Mouse (Mus musculus) left cerebral cortex, postnatal 4 days (tissue): ENCODE data around the gene Fcrl5. TPM values are rescaled to one million over a fixed set of nuclear protein-coding genes. Genes with fewer than 3 reads are reported as not detected.
"Not testable (repeated sequence)": the region's sequence is repeated elsewhere in the genome, so short reads cannot be mapped to it uniquely, and the experiment has no call there.

ENCODE experiments used
- DNase-seq: peaks from one replicate; pipeline ENCODE4 v3.0.0-alpha.2; 2022
- intact Hi-C: fragments of 180-260 bp; cut with DNase I; formaldehyde crosslinking; loops from one replicate; pipeline ENCODE4 v1.15.1; 2025
- total RNA-seq, 2 experiments: library from RNA; stranded (reverse); gene quantifications; 2 replicates each; pipeline ENCODE4 v1.2.3; 2021

Gene Fcrl5
- not detected for total RNA-seq

DNA sequence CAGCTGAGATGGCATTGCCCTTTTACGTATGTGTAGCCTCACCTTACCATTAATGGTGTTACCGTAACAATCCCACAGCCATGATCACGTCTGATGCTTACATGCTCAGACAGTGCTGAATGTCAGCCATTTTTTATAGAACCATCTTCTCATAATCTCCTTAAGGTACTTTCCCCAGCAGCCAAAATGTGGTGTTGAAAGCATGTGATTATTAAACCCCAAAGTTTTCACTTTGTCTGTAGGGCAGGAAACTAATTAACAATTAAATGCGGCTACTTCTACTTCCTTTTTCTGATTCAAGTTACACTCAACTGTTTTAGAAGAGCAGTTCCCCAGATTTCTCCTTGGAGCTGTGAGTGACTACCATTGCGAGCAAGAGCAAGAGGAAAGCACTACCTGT is at the start of gene Fcrl5:
Gene Fcrl5 (plus strand): TSS at position 295 of the 400 bp plus-strand sequence.
- intact Hi-C loops = no loop called here
- DNase-seq = no peak

DNA sequence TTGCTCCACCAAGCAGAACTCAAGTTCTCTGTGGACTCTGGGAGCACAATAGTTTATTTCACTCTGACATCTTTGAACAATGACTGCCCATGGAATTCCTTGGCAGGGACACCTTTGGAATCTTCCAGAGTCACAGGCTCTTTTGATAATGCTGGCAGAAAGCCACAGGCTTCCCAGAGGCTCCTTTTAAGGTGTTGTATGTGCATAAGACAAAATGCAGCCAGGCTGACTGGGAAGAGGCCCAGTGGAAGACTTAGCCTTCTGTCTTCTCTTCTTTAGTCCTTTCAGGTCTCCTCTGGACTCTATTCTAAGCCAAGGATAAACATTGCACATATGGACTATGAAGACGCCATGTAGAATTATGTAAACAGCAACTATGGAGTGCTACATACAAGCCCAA is 44.6 kb upstream of the Fcrl5 start:
- no peak for DNase-seq
- intact Hi-C loops = no loop called here

DNA sequence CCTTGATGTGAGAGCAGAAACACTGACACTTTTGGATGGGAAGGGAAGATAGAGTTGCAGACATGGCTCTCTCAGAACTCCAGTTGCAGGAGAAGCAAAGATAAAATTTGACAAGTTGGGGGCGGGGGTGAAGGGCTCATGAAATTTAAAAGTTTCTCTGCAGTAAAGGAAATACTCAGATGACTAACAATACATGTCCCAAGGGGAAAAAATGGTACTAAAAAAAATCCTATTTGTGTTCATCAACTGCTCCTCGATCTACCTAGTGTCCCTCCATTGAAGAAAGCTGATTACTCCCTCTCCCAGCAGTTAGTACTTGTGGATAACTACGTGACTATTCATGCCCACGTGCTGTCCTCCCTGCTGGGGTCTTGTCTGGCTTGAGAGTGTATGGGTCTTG is 36.8 kb upstream of the Fcrl5 start:
- intact Hi-C loops = no loop called here
- no peak for DNase-seq

DNA sequence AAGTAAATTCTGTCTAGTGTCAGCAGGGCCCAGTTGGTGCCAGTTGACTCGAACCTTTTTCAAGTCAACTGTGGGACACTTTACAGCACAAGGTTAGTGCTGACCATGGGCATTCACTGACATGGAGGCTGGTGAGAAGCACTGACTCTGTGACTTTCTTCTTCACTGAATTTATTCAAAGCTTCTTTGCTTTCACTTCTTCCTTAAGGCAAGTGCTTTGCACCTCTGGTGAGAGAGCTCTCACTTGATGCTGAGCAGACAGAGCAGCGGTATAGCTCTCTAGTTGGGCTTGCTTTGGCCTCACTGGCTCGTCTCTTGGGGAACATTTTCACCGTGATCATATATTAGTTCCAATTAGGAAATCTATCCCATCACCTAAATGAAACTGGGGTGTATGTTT is 35.7 kb upstream of the Fcrl5 start:
- intact Hi-C loops = loop anchor here (5.0 kb wide), 1 partner anchor 73 kb away; no protein-coding TSS in a partner anchor
- no peak for DNase-seq

DNA sequence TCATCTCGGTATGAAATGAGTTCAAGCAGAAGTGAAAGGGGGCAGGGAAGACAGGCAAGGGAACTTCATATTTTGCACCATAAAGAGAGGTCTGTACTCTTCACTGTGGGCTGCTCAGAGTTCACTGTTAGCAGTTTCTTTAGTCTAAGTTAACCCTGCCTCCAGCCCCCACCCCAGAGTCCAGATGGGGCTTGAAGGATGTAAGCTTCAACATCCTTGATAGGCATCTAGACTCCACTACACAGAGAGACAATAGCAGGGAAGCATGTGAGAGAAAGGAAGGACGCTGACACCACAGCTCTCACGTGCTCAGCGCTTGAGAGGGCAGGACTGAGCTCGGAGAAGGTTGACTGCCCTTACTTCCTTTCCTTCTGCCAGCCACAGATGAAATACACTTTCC is 34.3 kb upstream of the Fcrl5 start:
- intact Hi-C loops = loop anchor here (5.0 kb wide), 1 partner anchor 74 kb away; no protein-coding TSS in a partner anchor

DNA sequence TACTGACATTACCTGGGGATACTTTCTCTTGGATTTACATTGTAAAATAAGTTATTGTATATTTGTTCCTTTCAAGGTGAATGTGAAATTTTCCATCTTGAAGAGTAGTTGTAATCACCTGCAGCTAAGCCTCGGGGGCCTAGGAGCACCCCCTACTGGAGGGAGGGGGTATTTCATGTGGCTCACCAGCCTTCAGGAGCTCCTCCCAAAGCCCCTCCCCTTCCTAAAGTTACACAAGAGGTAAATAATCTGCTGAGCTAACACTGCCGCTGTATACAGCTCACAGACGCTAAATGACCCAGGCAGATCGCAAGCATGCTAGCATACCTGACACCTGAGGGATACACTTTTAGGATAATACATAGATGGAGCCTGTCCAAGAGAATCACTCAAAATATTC is 27.4 kb upstream of the Fcrl5 start:
- intact Hi-C loops = no loop called here
- no peak for DNase-seq

More for the DNA sequence above, 34.3 kb upstream of the Fcrl5 start:
- no peak for DNase-seq

DNA sequence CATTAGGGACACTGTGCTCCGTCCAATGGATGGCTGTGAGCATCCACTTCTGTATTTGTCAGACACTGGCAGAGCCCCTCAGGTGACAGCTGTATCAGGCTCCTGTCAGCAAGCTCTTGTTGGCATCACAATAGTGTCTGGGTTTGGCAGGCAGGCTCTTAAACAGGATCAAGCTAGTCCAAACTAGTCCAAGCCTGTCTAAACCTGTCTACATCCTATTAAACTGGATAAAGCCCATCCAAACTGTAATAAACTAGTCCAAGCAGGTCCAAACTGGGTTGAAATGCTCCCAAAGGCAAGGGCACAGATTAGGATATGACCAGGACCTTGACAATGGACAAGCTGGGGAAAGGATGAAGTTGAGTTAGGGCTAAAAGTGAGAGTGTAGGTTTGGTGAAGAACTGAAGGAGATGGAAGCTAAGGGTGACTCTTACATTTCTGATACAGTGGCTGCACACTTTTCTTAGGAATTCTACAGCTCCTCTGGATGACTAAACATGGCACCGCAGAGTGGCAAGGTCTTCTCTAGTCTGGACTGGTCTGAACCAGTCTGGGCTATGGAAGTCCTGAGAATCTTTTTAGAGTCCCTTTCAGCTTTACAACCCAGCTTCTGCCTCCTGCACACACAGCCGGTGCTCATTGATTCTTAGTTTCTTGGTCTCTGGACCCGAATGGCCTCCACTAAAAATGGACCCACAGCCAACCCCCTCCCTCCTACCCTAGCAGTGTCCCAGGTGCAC is 26.2 kb upstream of the Fcrl5 start:
- no peak for DNase-seq
- intact Hi-C loops = no loop called here

DNA sequence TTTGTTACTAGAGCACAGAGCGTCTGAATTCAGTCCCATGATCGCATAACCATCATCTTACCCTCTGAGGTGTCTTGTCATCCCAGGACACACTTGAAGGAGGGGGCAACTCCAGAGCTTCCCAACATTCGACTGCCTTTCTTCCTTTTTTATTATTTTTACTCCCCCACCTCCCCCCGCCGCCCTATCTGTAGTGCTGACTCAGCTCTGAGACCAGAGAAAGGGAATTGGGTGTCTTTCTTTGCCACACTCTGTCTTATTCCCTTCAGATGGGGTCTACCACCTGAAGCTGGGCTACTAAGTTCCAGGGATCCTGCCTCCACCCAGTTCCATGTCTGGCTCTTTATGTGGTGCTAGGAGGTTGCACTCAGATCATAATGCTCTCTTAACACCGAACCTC is 25.0 kb upstream of the Fcrl5 start:
- DNase-seq = no peak

DNA sequence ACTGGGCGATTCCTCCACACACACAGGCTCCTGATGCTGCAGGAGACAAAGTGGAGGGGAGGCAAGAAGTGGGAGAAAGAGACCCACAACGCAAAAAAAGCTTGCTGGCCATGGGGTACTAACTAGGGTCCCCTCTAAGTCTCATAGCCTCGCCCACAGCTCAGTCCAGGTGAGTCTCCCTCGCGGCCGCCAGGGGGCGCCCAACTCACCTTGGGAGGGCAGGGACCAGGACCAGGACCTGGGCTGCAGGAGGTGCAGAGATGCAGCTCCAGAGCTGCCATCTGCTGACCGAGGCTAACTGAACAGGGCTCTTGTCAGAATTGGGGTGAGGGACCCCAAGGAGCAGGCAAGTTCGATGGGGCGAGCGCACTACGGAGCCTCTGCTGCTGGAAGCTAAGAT is 24.4 kb upstream of the Fcrl5 start:
- intact Hi-C loops = no loop called here
- DNase-seq = peak; percentile 47

More for the DNA sequence above, 25.0 kb upstream of the Fcrl5 start:
- intact Hi-C loops = no loop called here

DNA sequence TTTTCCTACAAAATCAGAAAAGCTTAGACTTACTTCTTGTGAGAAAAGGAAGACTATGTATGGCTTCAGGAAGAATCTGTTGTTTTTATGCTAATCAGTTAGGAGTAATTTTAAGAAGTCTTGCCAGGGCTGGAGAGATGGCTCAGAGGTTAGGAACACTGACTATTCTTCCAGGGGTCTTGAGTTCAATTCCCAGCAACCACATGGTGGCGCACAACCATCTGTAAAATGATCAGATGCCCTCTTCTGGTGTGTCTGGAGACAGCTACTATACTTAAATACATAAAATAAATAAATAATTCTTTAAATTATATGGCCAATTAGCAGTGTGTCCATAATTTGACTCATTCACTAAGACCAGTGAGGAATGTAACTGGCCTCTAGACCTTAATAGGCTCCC is 14.9 kb upstream of the Fcrl5 start:
- no peak for DNase-seq
- intact Hi-C loops = no loop called here

DNA sequence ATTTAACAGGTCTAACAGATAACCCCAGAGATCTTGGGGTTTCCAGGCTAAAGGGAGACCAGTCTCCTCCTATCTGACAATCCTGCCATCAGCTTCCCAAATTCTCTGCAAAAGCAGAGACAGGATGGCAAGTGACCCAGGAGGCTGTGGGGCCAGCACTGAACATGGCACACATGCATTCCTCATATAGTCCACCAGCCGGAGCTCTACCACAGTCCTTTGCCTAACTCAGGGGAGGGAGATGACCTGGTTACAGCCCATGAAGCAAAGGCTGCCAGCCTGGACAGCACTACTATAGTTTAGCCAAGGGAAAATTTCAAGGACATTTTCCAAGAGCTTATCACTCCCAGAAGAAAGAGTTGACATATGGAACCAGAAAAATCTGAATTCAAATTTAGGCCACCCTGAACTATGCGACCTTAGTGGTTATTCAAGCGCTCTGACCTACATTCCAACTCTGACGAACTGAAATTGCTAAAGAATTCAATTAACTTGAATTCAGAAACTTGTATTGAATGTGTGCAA is 13.1 kb upstream of the Fcrl5 start:
- DNase-seq = no peak
- intact Hi-C loops = no loop called here

DNA sequence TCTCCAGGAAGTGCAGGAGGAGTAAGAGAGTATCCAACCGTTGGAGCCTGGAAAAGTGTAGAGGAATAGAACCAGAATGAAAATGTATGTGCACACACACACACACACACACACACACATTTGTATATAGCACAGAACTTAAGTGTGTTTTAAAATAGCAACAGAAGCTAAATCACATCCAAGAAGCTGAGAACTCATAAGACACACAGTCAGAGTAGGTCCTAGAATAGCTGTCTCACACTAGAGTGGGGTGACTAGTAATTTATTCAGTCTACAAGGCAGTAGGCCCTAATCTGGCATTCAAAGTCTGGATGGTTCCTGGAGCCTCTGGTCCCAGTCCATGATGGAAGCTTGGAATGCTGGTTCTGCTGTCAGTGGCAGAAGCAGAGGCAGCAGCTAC is 5.0 kb downstream of the Fcrl5 start:
- no peak for DNase-seq
- intact Hi-C loops = no loop called here

DNA sequence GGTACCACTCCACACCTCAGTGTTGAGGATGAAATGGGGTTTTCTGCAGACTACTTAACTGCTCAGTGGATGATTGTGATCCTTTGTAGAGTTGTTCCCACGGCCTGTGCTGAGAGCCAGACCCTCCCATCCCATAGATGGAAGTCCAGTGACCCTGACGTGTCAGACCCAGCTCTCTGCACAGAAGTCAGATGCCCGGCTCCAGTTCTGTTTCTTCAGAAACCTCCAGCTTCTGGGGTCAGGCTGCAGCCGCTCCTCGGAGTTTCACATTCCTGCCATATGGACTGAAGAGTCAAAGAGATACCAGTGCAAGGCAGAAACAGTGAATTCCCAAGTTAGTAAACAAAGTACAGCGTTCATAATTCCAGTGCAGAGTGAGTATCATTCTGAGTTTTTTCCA is 8.4 kb downstream of the Fcrl5 start:
- intact Hi-C loops = no loop called here
- DNase-seq = no peak

DNA sequence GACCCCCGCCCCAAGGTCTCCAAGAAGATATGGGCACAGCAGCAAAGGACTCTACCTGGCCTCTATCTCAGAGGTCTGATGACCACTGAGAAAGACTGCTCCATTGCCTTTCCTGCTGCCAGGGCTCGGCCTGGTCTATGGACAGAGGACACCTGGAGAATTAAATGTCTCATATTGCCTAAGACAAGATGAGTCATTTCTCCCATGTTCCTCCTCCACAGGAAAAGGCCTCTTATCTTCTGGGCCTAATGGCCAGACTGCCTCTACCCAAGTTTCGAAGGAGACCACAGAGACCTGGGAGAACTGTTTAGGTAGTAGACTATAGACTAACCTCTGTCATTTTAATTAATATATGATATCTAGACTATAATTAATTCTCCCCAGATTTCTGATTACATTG is 29.9 kb downstream of the Fcrl5 start:
- intact Hi-C loops = no loop called here
- DNase-seq = no peak

DNA sequence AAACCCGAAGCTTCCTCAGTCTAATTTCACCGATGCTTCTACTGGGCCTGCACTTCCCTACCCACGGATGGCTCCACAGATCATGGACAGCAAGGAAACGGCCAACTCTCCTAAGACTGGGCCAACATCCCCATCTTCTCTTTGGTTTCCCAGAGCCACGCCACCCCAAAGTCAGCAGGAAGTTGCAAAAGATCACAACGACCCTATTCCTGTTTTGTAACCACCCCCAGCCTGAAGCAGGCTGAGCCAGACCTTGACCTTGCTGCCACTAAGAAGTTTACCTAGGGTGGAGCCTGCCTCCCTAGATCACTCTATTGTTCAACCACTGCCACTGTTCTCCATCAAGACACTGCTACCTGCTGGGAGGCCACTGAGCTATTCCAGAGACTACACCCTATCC is 31.4 kb downstream of the Fcrl5 start:
- intact Hi-C loops = no loop called here

DNA sequence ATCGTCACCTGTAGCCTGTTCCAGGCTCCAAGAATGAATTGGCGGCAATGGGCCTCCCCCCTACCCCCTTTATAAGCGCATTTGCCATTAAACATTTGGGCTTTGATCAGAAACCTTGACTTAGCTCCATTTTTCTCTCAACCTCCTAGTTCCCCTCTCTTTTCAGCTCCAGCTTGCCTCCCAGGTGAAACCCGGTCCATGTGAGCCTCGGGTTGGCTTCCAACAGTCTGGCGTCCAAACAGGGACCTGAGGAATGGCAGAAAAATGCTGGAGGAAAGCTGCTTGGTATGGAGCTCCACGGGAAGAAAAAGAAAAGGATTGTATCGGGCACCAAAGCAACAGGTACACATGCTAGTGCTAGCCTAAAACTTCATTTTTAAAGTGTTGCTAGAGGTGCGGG is 31.8 kb downstream of the Fcrl5 start:
- intact Hi-C loops = no loop called here
- DNase-seq = no peak

More for the DNA sequence above, 31.4 kb downstream of the Fcrl5 start:
- DNase-seq = no peak

DNA sequence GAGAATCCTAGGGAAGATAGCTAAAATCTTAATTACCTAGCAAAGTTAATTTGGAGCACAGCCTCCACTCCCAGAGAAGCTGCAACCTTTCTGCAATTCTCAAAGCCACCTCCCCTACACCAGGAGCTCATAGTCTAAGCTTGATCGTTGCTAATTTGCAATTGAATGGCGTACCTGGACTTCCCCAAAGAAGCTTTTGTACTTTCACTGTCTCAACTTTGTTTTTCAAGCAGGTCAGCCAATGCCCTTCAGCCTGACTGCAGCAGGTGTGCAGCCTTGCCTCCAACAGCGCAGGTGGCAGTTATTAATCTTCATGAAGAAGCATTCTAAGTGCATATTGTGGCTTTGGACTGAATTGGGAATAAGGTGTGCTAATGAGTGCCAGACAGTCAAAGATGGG is 42.4 kb downstream of the Fcrl5 start:
- intact Hi-C loops, DNase-seq: not testable (repeated sequence)

DNA sequence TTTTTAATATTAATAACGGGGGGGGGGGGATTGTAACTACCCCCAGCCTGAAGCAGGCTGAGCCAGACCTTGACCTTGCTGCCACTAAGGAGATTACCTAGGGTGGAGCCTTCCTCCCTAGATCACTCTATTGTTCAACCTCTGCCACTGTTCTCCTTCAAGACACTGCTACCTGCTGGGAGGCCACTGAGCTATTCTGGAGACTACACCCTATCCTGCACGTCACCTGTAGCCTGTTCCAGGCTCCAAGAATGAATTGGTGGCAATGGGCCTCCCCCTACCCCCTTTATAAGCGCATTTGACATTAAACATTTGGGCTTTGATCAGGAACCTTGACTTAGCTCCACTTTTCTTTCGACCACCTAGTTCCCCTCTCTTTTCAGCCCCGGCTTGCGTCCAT is 43.0 kb downstream of the Fcrl5 start:
- intact Hi-C loops, DNase-seq: not testable (repeated sequence)

DNA sequence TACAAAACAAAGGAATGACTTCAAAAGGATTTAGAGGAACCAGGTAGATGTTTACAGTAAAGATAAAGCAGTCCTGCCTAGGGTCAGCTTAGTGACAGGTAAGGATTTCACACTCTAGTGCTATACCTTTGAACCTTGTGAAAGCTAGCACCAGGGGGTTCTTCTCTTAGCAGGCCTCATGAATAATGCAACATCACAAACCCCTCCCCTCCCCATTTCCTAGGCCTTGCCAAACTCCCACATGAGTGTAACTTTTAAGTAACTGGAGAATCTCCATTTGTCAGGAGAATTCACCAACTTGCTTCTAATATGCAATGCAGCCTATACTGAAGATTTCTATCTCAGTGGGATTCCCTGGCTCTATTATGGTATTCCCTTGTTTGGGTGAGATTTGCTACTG is 43.7 kb downstream of the Fcrl5 start:
- DNase-seq, intact Hi-C loops: not testable (repeated sequence)

DNA sequence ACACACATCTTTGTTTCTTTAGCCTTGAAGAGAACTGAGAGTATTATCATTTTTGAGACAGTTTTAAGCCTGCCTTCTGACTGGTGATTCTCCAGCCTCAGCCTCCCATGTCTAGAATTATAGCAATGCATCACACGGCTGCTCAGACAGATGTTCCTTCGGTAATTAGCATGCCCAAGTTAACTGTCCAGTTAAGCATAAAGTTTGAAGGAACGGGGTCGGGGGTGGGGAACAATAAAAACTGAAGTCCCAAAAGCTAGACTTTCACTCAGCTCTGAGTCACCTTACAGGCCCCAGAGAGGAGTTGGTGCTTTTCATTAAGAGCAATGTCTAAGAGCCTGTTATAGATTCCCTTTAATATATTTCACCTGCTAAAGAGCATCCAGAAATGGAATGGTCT is 51.8 kb downstream of the Fcrl5 start:
- intact Hi-C loops = no loop called here
- no peak for DNase-seq

DNA sequence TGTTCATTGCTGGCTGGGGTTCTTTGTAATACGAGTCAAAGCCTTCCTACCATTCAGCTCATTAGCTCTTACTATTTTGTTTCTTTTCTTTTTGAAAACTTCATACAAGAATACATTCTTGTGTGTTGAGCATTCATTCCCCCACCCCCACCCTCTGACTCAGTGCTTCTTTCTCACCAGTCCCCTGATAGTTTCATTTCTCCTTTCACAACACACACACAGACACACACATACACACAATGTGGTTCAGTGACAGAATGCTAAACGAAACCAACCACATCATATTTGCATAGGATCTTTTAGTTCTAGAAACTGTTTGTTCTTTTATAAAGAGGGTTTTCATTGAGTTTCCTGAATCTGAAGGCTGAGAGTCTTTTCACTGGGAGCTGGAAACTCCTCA is 52.3 kb downstream of the Fcrl5 start:
- intact Hi-C loops = no loop called here
- DNase-seq = no peak

DNA sequence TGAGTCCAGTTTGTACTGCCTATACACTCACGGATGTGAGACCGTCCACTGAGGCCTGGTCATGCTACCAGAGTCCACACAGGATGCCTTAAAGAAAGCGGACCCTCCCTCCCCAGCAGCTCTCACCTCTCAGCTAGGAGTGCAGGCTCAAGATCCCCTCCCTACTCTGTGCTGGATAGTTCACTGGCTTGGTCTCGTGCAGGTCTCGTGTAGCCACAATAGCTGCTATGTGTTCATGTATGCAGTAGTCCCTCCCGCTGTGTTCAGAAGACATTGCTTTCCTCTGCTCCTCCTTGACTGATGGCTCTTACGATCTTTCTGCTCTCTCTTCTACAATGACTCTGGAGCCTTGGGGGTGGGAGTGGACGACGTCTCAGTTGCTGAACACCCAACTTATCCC is 62.7 kb downstream of the Fcrl5 start:
- DNase-seq = no peak
- intact Hi-C loops = no loop called here

DNA sequence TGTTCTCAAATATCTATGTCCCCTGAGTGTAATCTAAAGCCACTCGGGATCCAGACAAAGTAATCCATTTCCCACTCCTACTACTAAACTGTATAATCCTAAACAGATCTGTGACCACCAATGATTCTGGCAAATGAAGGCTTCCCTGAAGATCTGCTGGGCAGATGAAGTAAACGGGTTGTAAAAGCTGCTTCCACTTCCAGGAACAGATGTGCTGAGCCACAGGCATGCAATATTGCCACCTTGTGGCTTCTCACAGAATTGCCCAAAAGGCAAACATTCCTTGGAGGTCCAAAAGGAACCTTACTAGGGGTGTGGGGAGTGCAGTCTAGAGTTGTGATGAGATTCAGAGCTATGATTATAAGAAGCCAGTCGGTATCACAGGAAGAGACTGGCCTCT is 63.5 kb downstream of the Fcrl5 start:
- peak; percentile 70 for DNase-seq
- intact Hi-C loops = no loop called here
